Mouse (Mus musculus) limb, embryonic 14.5 days (tissue): Measurements from ENCODE around the gene Esyt1. TPM values are rescaled to one million over a fixed set of nuclear protein-coding genes. Genes with fewer than 3 reads are reported as not detected.

Experiments
- ATAC-seq: fragments of 200-750 bp; cut with Nextera tagmentation; 2 replicates; pipeline ENCODE4 v1.8.0; 2017; ENCODE audit warnings: low read depth, moderate number of reproducible peaks, moderate TSS enrichment; ENCODE audit not compliant: low FRiP score
- DNase-seq: peaks from one replicate; pipeline ENCODE4 v3.0.0-alpha.2; 2015; ENCODE audit warnings: low spot score
- H3K27ac ChIP-seq: fragments of 300-500 bp; sonication (generic); replicated peaks from 2 replicates; pipeline ENCODE4 v1.5.1; 2014; ENCODE audit warnings: low read depth, mild to moderate bottlenecking, low read length, moderate library complexity, mixed read lengths
- H3K27me3 ChIP-seq: fragments of 300-500 bp; sonication (generic); 2 replicates; pipeline ENCODE4 v1.6.1; 2014; ENCODE audit warnings: low read length, mixed read lengths; ENCODE audit not compliant: control insufficient read depth, insufficient read depth
- H3K36me3 ChIP-seq: fragments of 300-500 bp; sonication (generic); 2 replicates; pipeline ENCODE4 v1.6.1; 2014; ENCODE audit warnings: mild to moderate bottlenecking, low read length, moderate library complexity, mixed read lengths; ENCODE audit not compliant: control insufficient read depth, insufficient read depth
- H3K4me1 ChIP-seq: fragments of 300-500 bp; sonication (generic); 2 replicates; pipeline ENCODE4 v1.6.1; 2014; ENCODE audit warnings: antibody characterized with exemption, low read length, mixed read lengths; ENCODE audit not compliant: control insufficient read depth, insufficient read depth
- H3K4me2 ChIP-seq: fragments of 300-500 bp; sonication (generic); replicated peaks from 2 replicates; pipeline ENCODE4 v1.6.1; 2014; ENCODE audit warnings: low read depth, mild to moderate bottlenecking, low read length, moderate library complexity; ENCODE audit not compliant: severe bottlenecking
- H3K4me3 ChIP-seq: fragments of 300-500 bp; sonication (generic); replicated peaks from 2 replicates; pipeline ENCODE4 v1.5.1; 2014; ENCODE audit warnings: low read length
- H3K9ac ChIP-seq: fragments of 300-500 bp; sonication (generic); 2 replicates; pipeline ENCODE4 v1.6.1; 2014; ENCODE audit warnings: mild to moderate bottlenecking, low read depth, low read length, moderate library complexity; ENCODE audit not compliant: severe bottlenecking
- H3K9me3 ChIP-seq: fragments of 300-500 bp; sonication (generic); 2 replicates; pipeline ENCODE4 v1.6.1; 2016; ENCODE audit warnings: low read length; ENCODE audit not compliant: control insufficient read depth
- POLR2A ChIP-seq: fragments of 200-500 bp; IDR thresholded peaks from 2 replicates; pipeline ENCODE4 v1.8.0; 2012; ENCODE audit warnings: inconsistent platforms, mild to moderate bottlenecking, moderate library complexity, borderline replicate concordance; ENCODE audit not compliant: insufficient read depth, insufficient read length; ENCODE audit errors: extremely low read depth
- WGBS: fragments of 180-500 bp; shearing (Covaris S2); extraction: QIAGEN DNeasy Blood & Tissue Kit; methylation state at CpG from one replicate; pipeline ENCODE4 v1.1.7; 2014; 5-methylcytosine and 5-hydroxymethylcytosine counted together
- polyA plus RNA-seq, 2 experiments: library from polyadenylated mRNA; depleted of rRNA in 1 of 2; stranded (reverse) in 1 of 2; unstranded in 1 of 2; fragments of >200 nt; fragmentation: Nextera tagmentation in 1 of 2; extraction: Ambion mirVana in 1 of 2; gene quantifications; 2 replicates each; pipeline versions ENCODE4 v1.2.1 to v1.2.3; 2012 to 2014

The Esyt1 gene
- polyA plus RNA-seq, 2 experiments: 37.9 to 51.3 TPM

GRCm38 (mm10) chr10:128545570-128545898 lies 19.9 kb upstream of the Esyt1 start:
- DNase-seq (no peak), ATAC-seq (no peak)
- no peaks in the 10 kb centered on the region for H3K9me3 ChIP-seq
- H3K36me3 ChIP-seq: peaks cover 40% of the 10 kb centered on the region
- H3K9ac ChIP-seq: no peak overlapping the region
- no peak overlapping the region for H3K4me2 ChIP-seq
- peaks cover 6% of the 10 kb centered on the region; the same call in 1 of the 2 replicates for H3K4me1 ChIP-seq
- WGBS: 88% methylated on average over 3 of the region's 3 CpGs
- no peak for TF ChIP-seq POLR2A
- no peak overlapping the region for H3K4me3 ChIP-seq
- no peaks in the 10 kb centered on the region for H3K27me3 ChIP-seq
- H3K27ac ChIP-seq: no peak overlapping the region

GRCm38 (mm10) chr10:128544674-128545569 lies 19.3 kb upstream of the Esyt1 start:
- Histone ChIP-seq H3K4me1 (peaks cover 6% of the 10 kb centered on the region; the same call in 1 of the 2 replicates), H3K4me3 (no peak overlapping the region), H3K27ac (no peak overlapping the region), H3K4me2 (no peak overlapping the region), H3K36me3 (peaks cover 40% of the 10 kb centered on the region), H3K9me3 (no peaks in the 10 kb centered on the region), H3K9ac (no peak overlapping the region), H3K27me3 (no peaks in the 10 kb centered on the region)
- no peak for ATAC-seq
- no peak for TF ChIP-seq POLR2A
- 93% methylated on average over 37 of the region's 37 CpGs for WGBS
- DNase-seq: no peak

GRCm38 (mm10) chr10:128544151-128544657 lies 18.5 kb upstream of the Esyt1 start:
- Histone ChIP-seq H3K4me1 (peaks cover 6% of the 10 kb centered on the region; the same call in 1 of the 2 replicates), H3K36me3 (peaks cover 40% of the 10 kb centered on the region), H3K9ac (no peak overlapping the region), H3K27ac (no peak overlapping the region), H3K4me3 (no peak overlapping the region), H3K4me2 (no peak overlapping the region), H3K27me3 (no peaks in the 10 kb centered on the region), H3K9me3 (no peaks in the 10 kb centered on the region)
- TF ChIP-seq POLR2A: no peak
- DNase-seq (no peak), ATAC-seq (no peak)
- WGBS: 95% methylated on average over 15 of the region's 15 CpGs

- DNase-seq (no peak), ATAC-seq (no peak)
- no peak overlapping the region for H3K9ac ChIP-seq
- H3K4me3 ChIP-seq: no peak overlapping the region
- H3K4me1 ChIP-seq: peaks cover 6% of the 10 kb centered on the region; the same call in 1 of the 2 replicates
- 78% methylated on average over 2 of the region's 2 CpGs for WGBS
- H3K27me3 ChIP-seq: no peaks in the 10 kb centered on the region
- H3K4me2 ChIP-seq: no peak overlapping the region
- no peak overlapping the region for H3K27ac ChIP-seq
- no peaks in the 10 kb centered on the region for H3K9me3 ChIP-seq
- H3K36me3 ChIP-seq: peaks cover 40% of the 10 kb centered on the region
- no peak for TF ChIP-seq POLR2A
These were observed 17.4 kb upstream of the Esyt1 start for GRCm38 (mm10) chr10:128543100-128543499.

- Histone ChIP-seq H3K9me3 (no peaks in the 10 kb centered on the region), H3K27me3 (no peaks in the 10 kb centered on the region), H3K4me3 (no peak overlapping the region), H3K4me2 (no peak overlapping the region), H3K9ac (no peak overlapping the region), H3K4me1 (0 out of 2 replicates have a peak, but pooled peaks cover 3% of the 10 kb centered on the region), H3K27ac (no peak overlapping the region), H3K36me3 (peaks cover 18% of the 10 kb centered on the region)
- TF ChIP-seq POLR2A: no peak
- no peak for ATAC-seq
- no peak for DNase-seq
- WGBS: 93% methylated on average over 1 of the region's 1 CpGs
These were observed 12.7 kb upstream of the Esyt1 start for GRCm38 (mm10) chr10:128538340-128538870.
